Mouse (Mus musculus) embryonic fibroblast, embryonic 13.5 days (primary cell): Measurements from ENCODE around the gene Cmas.

Experiments
- CTCF ChIP-seq: IDR thresholded peaks from 2 replicates; pipeline ENCODE4 v1.5.1; 2011; ENCODE audit warnings: mild to moderate bottlenecking, control low read depth, low read length, moderate library complexity, borderline replicate concordance; ENCODE audit not compliant: insufficient read depth
- POLR2A ChIP-seq: IDR thresholded peaks from 2 replicates; pipeline ENCODE4 v1.6.1; 2011; ENCODE audit warnings: low read depth, mild to moderate bottlenecking, control low read depth, low read length, moderate library complexity

DNA sequence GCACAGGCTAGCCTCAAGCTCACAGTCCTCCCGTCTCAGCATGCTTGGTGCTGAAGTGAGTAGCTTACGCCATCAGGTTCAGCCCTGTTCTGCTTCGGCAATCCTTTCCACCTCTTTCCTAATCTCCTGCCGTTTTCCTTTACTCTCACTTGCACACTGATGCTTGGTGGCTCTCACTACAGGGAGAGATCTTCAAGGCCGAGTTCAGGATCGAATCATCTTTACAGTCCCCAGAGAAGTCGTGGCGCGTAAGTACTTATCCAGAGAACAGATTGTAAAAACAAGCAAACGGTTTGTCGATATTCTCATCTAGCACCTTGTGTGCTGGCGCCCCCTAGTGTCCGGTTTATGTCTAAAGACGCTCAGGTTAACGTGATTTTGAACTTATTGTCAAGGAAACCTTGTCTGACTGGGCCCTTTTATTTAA is 58.0 kb downstream of the Cmas start:
- TF ChIP-seq POLR2A (no peak), CTCF (no peak)
